Mouse (Mus musculus) ES-Bruce4 (cell line): ENCODE data around the gene Rufy4. TPM values are rescaled to one million over a fixed set of nuclear protein-coding genes. Genes with fewer than 3 reads are reported as not detected.
"Not testable (repeated sequence)": the region's sequence is repeated elsewhere in the genome, so short reads cannot be mapped to it uniquely, and the experiment has no call there.

Experiments
- H3K27ac ChIP-seq: 2 replicates; pipeline ENCODE4 v1.5.1; 2012; ENCODE audit warnings: low read length, inconsistent platforms; ENCODE audit not compliant: insufficient read depth
- H3K27me3 ChIP-seq: 2 replicates; pipeline ENCODE4 v1.6.1; 2012; ENCODE audit warnings: mild to moderate bottlenecking, low read length, inconsistent platforms; ENCODE audit not compliant: control insufficient read depth, poor library complexity, insufficient read depth, severe bottlenecking
- H3K36me3 ChIP-seq: 2 replicates; pipeline ENCODE4 v1.6.1; 2012; ENCODE audit warnings: inconsistent platforms, mild to moderate bottlenecking, low read length, moderate library complexity; ENCODE audit not compliant: control insufficient read depth, poor library complexity, insufficient read depth, severe bottlenecking
- H3K4me1 ChIP-seq: one replicate; pipeline ENCODE4 v1.8.1; 2011; ENCODE audit warnings: low read length; ENCODE audit not compliant: control insufficient read depth, insufficient read depth
- H3K4me3 ChIP-seq: 2 replicates; pipeline ENCODE4 v1.5.1; 2011; ENCODE audit warnings: low read depth, mild to moderate bottlenecking, low read length
- H3K9ac ChIP-seq: 2 replicates; pipeline ENCODE4 v1.6.1; 2012; ENCODE audit warnings: low read depth, mild to moderate bottlenecking, inconsistent platforms; ENCODE audit not compliant: poor library complexity, severe bottlenecking
- H3K9me3 ChIP-seq: replicated peaks from 2 replicates; pipeline ENCODE4 v1.6.1; 2012; ENCODE audit warnings: mild to moderate bottlenecking, low read length, inconsistent platforms; ENCODE audit not compliant: control insufficient read depth, poor library complexity, insufficient read depth, severe bottlenecking
- CTCF ChIP-seq: IDR thresholded peaks from one replicate; pipeline ENCODE4 v1.8.1; 2011; ENCODE audit warnings: low read depth, low read length
- EP300 ChIP-seq: IDR thresholded peaks from 2 replicates; pipeline ENCODE4 v1.6.1; 2011; ENCODE audit warnings: low read depth, low read length; ENCODE audit not compliant: insufficient read depth
- POLR2A ChIP-seq: IDR thresholded peaks from one replicate; pipeline ENCODE4 v1.8.1; 2011; ENCODE audit warnings: low read length; ENCODE audit not compliant: insufficient read depth
- polyA plus RNA-seq: library from polyadenylated mRNA; stranded (reverse); fragments of >200 nt; gene quantifications from 2 replicates; pipeline ENCODE4 v1.2.4, GENCODE M21; 2011; ENCODE audit warnings: low read depth; ENCODE audit not compliant: missing spikeins, insufficient read depth, insufficient read length

The Rufy4 gene
- polyA plus RNA-seq, 1 experiment: not detected

DNA sequence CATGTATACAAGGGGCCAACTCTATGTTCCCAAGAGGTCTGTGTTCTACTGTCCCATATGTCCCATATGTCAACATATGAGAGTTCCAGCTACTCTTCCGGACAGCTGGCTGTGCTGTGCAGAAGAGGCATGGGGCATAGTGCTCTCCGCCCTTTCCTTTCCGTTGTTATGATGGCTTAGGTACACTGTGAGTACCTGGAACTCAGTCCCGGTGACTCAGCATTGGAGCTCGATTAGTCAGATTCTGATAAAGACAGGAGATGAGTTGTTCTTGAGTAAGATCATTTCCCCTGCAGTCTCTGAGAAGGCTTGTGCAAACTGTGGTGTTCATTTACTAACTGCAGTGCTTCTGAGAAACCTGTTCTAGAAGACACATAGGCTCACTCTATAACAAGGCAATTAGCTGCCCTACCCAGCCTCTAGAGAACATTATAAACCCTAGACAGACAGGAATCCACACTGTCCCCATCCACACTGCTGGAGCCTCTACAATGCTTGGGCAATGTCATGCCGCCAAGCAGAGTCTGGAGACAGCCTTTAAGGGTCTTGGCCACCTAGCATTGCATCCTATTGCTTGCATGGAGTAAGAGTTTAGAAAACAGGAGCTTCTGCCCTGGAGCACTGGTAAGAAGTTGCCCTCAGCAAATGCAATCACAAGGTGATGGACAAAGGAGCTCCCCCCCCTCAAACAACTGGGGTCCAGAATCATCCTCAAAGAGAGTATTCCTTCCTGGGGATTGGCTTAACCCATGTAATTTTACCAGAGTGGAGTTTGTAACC, 24.0 kb downstream of the Rufy4 start:
- H3K4me1 ChIP-seq: no peaks in the 10 kb centered on the region
- no peak overlapping the region for H3K9ac ChIP-seq
- H3K36me3 ChIP-seq: no peaks in the 10 kb centered on the region
- H3K27me3 ChIP-seq: no peaks in the 10 kb centered on the region
- TF ChIP-seq EP300: no peak
- no peak for TF ChIP-seq POLR2A
- TF ChIP-seq CTCF: no peak
- H3K27ac ChIP-seq: no peak overlapping the region
- H3K4me3 ChIP-seq: no peak overlapping the region
- H3K9me3 ChIP-seq: peaks cover 10% of the 10 kb centered on the region

DNA sequence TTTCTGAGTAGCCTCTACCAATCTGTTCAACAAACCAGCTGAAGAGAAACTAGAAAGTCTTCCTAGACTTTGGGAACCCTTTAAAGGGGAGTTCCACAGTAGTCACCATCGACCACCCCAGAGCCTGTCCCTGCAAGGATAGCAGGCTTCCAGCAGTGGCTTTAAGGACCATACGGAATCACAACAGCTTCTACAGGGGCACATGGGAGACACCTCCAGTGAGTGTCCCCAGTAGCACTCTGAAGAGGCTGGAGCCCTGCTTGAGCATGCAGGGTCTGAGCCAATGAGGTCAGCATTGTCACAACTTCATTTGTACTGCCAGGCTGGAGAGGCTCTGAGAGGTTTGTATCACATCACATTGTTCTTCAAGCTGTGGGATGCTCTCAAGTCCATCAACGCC, 24.8 kb downstream of the Rufy4 start:
- TF ChIP-seq POLR2A (no peak), EP300 (no peak), CTCF (no peak)
- Histone ChIP-seq H3K9me3 (peaks cover 10% of the 10 kb centered on the region), H3K4me3 (no peak overlapping the region), H3K9ac (no peak overlapping the region), H3K27ac (no peak overlapping the region), H3K4me1 (no peaks in the 10 kb centered on the region), H3K36me3 (no peaks in the 10 kb centered on the region), H3K27me3 (no peaks in the 10 kb centered on the region)

DNA sequence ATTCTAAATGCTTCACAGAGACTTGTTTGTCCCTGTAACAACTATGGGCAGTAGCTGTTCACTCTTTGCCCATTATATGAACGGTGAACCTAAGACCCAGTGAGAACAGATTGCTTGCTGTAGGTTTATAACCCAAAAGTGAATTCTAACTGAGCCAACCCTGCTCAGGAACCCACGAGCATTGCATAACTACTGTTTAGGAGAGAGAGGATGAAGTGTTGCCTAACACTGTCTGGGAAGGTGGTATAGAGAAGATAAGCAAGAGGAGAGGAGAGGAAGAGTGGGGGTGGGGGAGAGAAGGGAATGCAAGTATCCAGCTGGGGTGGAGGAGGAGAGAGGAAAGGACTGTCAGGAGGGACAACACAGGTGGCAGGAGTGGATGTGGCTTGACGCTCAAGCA, 25.8 kb downstream of the Rufy4 start:
- TF ChIP-seq CTCF: no peak
- no peak for TF ChIP-seq EP300
- no peak for TF ChIP-seq POLR2A
- Histone ChIP-seq H3K36me3 (no peaks in the 10 kb centered on the region), H3K9ac (no peak overlapping the region), H3K27ac (no peak overlapping the region), H3K9me3 (peaks cover 10% of the 10 kb centered on the region), H3K4me1 (no peaks in the 10 kb centered on the region), H3K27me3 (no peaks in the 10 kb centered on the region), H3K4me3 (no peak overlapping the region)

DNA sequence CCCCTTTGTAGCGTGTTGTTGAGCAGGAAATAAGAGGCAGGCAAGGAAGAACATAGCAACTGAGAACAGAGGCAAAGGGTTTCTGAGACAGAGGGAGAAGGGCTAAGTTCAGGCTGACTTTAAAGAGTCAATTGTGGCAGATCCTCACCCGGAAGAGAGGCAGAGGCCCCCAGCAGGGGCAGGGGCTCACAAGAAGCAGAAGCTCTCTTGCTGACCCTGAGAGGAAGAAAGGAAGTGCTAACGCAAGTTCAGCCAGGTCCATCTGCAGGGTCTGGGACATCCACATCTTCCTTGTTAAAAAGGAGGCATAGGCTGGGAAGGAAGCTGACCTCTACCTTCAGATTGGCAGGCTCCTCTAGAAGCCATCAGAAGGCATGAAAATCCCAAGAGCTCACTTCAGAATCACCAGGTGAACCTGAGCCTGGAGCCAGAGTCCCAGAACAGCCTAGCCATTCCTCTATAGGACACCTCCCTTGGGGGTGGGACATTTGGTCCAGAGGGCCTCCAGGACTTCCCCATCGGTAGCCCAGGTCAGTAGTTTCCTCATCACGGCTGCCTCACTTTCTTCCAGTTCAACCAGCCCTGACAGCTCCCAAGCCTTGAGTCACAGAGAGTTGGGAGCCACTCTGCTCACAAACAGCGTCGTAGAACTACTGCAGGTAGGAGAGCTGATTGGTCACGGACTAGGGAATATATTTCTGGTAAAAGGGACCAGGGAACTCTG, 28.3 kb downstream of the Rufy4 start, which contains the start of gene Cxcr2:
Gene Cxcr2, plus strand, starts transcription at position 529 of the 724 bp plus-strand sequence.
- Histone ChIP-seq H3K9ac (no peak within 1 kb of the TSS), H3K4me1 (no peaks in the 10 kb centered on the region), H3K4me3 (no peak within 1 kb of the TSS), H3K36me3 (no peaks in the 10 kb centered on the region), H3K9me3 (peaks cover 10% of the 10 kb centered on the region), H3K27ac (no peak within 1 kb of the TSS), H3K27me3 (no peaks in the 10 kb centered on the region)
- TF ChIP-seq EP300 (no peak), CTCF (no peak), POLR2A (no peak)

DNA sequence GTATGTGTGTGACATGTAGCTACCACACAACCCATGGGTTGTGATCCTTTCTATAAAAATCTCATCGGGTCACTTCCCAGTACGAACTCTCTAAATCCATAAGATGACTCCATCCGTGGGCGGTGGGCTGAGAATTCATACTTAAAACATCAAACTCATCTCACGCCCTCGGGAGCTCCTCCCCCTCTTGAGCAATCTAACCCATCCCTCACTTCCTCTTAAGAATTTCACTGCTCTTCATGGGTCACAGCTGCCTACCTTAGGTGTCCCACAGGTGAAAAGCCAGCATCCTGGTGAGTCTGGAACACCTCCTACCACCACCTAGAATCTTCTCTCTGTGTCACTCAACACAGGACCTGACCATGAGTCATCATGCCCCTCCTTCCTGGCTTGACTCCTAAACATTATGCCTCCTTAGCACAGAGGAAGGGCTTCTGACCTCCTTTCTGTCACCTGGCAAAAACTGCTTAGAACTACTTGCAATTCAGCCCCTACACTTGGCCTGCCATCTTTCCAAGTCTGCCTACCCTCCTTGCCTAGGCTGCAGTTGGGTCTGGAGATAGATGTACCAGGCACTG, 30.2 kb downstream of the Rufy4 start:
- H3K27ac ChIP-seq: no peak overlapping the region
- no peaks in the 10 kb centered on the region for H3K4me1 ChIP-seq
- no peaks in the 10 kb centered on the region for H3K36me3 ChIP-seq
- H3K9me3 ChIP-seq: peaks cover 10% of the 10 kb centered on the region
- H3K4me3 ChIP-seq: no peak overlapping the region
- no peak for TF ChIP-seq CTCF
- no peak for TF ChIP-seq EP300
- H3K9ac ChIP-seq: no peak overlapping the region
- no peaks in the 10 kb centered on the region for H3K27me3 ChIP-seq

DNA sequence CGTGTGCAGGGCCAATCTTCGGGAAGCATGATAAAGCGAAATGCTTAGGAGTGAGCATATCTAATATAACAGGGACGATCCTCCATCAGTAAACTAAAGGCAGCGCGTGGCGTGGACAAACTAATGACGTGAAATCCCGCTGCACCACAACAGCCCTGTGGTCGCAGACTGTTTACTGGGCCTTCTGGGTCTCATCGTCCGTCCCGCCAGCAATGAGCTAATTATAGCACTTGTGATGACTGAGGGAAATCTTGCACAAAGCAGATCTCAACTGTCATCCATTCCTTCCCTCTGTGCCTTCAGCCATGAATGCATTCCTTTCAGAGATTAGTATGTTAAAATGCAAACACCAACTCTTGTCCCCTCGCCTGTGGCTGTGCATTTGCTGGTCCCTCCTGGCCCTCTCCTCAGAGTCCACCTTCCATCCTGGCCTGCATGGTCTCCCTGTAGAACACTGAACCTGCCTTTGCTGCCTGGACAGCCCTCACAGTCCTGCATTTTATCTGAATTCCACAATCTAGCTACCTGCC, 31.1 kb downstream of the Rufy4 start:
- H3K4me1 ChIP-seq: no peaks in the 10 kb centered on the region
- H3K9me3 ChIP-seq: peaks cover 10% of the 10 kb centered on the region
- H3K27ac ChIP-seq: no peak overlapping the region
- H3K36me3 ChIP-seq: no peaks in the 10 kb centered on the region
- no peak overlapping the region for H3K9ac ChIP-seq
- no peaks in the 10 kb centered on the region for H3K27me3 ChIP-seq
- TF ChIP-seq POLR2A (no peak), CTCF (no peak), EP300 (no peak)
- H3K4me3 ChIP-seq: no peak overlapping the region

DNA sequence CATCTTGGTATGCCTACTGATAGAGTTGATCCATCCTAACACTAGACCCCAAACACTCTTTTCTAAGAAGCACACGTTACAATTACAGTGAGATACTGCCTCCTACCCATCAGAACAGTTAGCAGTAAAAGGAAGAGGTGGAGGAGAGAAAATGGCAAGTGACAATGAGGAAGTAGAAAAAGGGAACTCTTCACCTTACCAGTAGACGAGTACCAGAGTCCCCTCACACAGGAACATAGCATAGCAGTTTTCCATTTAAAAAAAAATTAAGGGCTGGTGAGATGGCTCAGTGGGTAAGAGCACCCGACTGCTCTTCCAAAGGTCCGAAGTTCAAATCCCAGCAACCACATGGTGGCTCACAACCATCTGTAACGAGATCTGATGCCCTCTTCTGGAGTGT, 34.3 kb downstream of the Rufy4 start:
- not testable (repeated sequence) for H3K9ac ChIP-seq, H3K27me3 ChIP-seq, H3K9me3 ChIP-seq

More for the DNA sequence above, 34.3 kb downstream of the Rufy4 start:
- not testable (repeated sequence) for H3K4me3 ChIP-seq, H3K36me3 ChIP-seq, H3K27ac ChIP-seq, H3K4me1 ChIP-seq
